Mouse (Mus musculus) urinary bladder, adult 18-20 months (tissue): Measurements from ENCODE around the gene 2300009A05Rik.
A peak's percentile ranks its signal among the peaks of the same experiment; 100 is the strongest.

Experiments used
- DNase-seq, 2 experiments: peaks; one replicate each; pipeline ENCODE4 v3.0.0; 2022; ENCODE audit warnings: low spot score in 2 of 2, mixed read lengths in 2 of 2

Gene 2300009A05Rik

GRCm38 (mm10) chr9:63398611-63399462 lies at the start of gene 2300009A05Rik:
Gene 2300009A05Rik, minus strand, starts transcription at chr9:63399246.
- DNase-seq, result peak; percentile 92 to 96

GRCm38 (mm10) chr9:63443695-63444094 lies 44.6 kb upstream of the 2300009A05Rik start:
- no peak for DNase-seq

GRCm38 (mm10) chr9:63430652-63431051 lies 31.6 kb upstream of the 2300009A05Rik start:
- no peak for DNase-seq

GRCm38 (mm10) chr9:63421096-63421736 lies 22.2 kb upstream of the 2300009A05Rik start:
- no peak for DNase-seq

GRCm38 (mm10) chr9:63420396-63420795 lies 21.4 kb upstream of the 2300009A05Rik start:
- no peak for DNase-seq

- no peak for DNase-seq
Measured at GRCm38 (mm10) chr9:63400176-63400575, 1.1 kb upstream of the 2300009A05Rik start.

- no peak for DNase-seq
Measured at GRCm38 (mm10) chr9:63399463-63399815, 393 bp upstream of the 2300009A05Rik start.

- DNase-seq, result no peak
Measured at GRCm38 (mm10) chr9:63395612-63396011, 3.4 kb downstream of the 2300009A05Rik start.

GRCm38 (mm10) chr9:63391307-63391706 lies 7.7 kb downstream of the 2300009A05Rik start:
- no peak for DNase-seq

GRCm38 (mm10) chr9:63382761-63383160 lies 16.3 kb downstream of the 2300009A05Rik start:
- no peak for DNase-seq

GRCm38 (mm10) chr9:63380326-63380725 lies 18.7 kb downstream of the 2300009A05Rik start:
- DNase-seq, result no peak

GRCm38 (mm10) chr9:63378174-63378573 lies 20.9 kb downstream of the 2300009A05Rik start:
- DNase-seq, result no peak

- DNase-seq, result peak; percentile 85 to 93
Measured at GRCm38 (mm10) chr9:63377270-63378142, 21.5 kb downstream of the 2300009A05Rik start, which contains the start of gene Map2k5. Gene Map2k5, minus strand, starts transcription at chr9:63377902.

GRCm38 (mm10) chr9:63373315-63373714 lies 25.7 kb downstream of the 2300009A05Rik start:
- DNase-seq, result no peak

- no peak for DNase-seq
Measured at GRCm38 (mm10) chr9:63372541-63372940, 26.5 kb downstream of the 2300009A05Rik start.

GRCm38 (mm10) chr9:63360410-63360809 lies 38.6 kb downstream of the 2300009A05Rik start:
- DNase-seq, result no peak

- DNase-seq, result no peak
Measured at GRCm38 (mm10) chr9:63359016-63359415, 40.0 kb downstream of the 2300009A05Rik start.

- DNase-seq, result no peak
Measured at GRCm38 (mm10) chr9:63356721-63357120, 42.3 kb downstream of the 2300009A05Rik start.

GRCm38 (mm10) chr9:63356278-63356677 lies 42.8 kb downstream of the 2300009A05Rik start:
- no peak for DNase-seq

GRCm38 (mm10) chr9:63354168-63354567 lies 44.9 kb downstream of the 2300009A05Rik start:
- no peak for DNase-seq

- DNase-seq, result no peak
Measured at GRCm38 (mm10) chr9:63350030-63350429, 49.0 kb downstream of the 2300009A05Rik start.

GRCm38 (mm10) chr9:63349241-63349640 lies 49.8 kb downstream of the 2300009A05Rik start:
- DNase-seq, result no peak
